Mouse (Mus musculus) ovary, postnatal 36 days (tissue): ENCODE results near the gene Scarb1.

Source experiments
- DNase-seq: peaks from one replicate; pipeline ENCODE4 v3.0.0; 2022; ENCODE audit warnings: low spot score, mixed read lengths

Scarb1 gene

DNA sequence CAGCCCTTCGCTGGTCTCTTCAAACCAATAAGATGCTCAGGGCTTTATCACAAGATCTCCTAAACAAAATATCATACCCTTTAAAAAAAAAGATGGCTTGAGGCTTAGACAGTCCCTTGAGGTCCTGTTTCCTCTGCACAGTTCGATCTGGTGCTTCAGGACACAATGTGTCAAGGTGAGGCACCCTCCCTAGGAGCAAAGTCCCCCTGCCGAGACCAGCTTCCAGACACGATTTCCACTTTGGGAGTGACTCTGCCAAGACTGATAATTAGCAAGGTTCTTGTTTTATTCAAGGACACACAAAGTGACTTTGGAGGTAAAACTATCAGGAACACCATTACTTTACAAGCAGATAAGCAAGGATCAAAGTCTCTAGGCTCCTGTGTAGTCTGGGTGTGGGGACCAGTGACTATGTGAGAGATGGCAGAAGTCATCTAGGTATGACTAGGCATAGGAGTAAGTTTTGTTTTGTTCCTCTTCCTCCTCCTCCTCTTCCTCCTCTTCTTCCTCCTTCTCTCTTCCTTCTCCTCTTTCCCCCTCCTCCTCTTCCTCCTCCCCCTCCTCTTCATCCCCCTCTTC, 24.0 kb upstream of the Scarb1 start:
- no peak for DNase-seq

DNA sequence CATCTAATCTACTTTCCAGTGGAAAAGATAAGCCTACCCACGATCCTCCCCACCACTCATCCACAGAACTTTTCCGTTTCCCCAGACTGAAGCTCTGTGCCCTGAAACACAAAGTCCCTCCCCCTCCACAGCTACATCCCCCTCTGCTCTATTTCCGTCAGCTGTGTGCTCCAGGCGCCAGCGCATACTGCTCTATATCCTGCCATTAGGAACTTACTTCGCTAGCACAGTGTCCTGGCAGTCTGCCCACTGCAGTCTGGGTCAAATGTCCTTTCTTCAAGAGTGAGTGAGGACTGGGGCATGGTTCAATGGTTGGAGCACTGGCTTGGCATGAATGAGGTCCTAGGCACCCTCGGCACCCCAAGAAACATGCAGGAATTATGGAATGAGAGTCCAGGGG, 23.0 kb upstream of the Scarb1 start:
- DNase-seq = peak; percentile 33

DNA sequence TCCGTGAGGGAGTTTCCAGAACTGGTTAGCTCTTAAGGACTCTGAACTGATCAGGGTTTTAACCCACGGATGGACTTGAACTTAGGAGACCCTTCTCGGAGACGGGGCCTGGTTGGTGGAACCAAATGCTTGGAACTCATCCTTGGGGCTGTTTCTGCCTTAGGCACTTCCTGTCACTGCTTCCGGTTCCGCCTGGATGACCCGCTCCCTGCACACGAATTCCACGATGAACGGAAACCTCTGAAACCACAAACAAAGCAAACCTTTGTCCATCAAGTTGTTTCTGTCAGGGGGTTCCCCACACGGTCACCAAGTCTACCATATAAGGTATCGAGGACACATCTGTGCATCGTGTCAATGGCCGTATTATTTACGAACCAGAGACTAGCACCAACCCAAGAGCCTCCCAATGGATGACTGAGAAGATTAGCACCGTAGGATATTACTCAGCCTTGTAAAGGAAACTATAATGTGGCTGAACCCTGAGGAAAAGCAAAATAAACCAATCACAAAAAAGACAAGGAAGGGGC, 20.2 kb upstream of the Scarb1 start:
- no peak for DNase-seq

DNA sequence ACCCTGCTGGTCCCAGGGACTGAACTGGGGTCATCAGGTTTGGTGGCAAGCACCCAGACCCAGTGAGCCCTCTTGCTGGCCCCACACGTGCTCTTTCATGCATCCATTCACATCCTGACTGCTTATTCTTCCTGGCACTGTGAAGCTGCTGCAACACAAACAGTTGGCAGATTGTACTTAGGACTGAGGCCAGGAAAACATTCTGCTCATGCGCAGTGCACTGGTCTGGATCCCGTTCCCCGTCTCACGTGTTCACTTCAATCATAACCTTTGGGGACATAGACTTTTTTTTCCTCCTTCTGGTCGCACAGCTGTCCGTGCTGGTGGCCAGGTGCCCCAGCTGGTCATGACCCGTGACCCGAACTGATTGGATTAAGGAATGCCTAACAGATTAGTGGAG, 19.7 kb upstream of the Scarb1 start:
- no peak for DNase-seq

DNA sequence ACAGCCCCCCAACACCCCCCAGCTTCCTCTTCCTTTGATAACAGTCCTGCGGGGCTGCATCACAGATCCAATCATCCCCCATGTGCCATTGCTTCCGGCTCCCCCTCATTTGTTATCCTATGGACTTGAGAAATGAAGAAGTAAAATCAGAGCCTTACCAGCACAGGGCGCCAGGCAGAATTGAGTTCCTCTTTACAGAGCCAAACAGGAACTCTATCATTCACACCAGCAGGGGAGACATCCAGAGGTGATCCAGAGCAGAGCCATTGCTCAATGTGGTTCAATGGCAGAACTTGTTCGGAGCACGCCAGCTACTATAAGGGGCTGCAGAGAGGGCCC, 17.3 kb upstream of the Scarb1 start:
- DNase-seq = no peak

DNA sequence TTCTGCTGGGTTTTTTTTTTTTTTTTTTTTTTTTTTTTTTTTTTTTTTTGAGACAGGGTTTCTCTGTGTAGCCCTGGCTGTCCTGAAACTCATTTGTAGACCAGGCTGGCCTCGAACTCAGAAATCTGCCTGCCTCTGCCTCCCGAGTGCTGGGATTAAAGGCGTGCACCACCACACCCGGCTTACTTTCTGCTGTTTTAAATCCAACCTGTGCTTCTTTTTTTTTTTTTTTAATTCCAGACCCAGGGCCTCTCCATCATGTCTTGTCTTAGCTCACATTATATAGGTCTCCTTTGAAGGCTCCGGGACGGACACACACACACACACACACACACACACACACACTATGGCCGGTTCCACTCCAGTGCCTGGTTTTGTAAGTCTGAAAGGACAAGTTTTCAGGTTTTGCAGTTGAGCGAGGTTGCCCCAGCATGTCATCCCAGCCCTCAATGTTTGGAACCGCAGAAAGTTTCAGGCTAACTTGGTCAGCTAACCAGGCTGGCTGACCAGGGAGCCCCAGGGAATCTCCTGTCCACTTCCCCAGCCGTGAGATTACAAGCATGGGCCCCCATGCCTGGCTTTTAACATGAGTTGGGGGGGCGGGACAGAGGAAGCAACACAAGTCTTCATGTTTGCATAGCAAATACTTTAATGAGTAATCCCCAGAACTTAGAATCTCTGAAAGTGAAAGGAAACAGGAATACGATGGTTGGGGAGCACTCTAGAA, 16.8 kb upstream of the Scarb1 start:
- no peak for DNase-seq

DNA sequence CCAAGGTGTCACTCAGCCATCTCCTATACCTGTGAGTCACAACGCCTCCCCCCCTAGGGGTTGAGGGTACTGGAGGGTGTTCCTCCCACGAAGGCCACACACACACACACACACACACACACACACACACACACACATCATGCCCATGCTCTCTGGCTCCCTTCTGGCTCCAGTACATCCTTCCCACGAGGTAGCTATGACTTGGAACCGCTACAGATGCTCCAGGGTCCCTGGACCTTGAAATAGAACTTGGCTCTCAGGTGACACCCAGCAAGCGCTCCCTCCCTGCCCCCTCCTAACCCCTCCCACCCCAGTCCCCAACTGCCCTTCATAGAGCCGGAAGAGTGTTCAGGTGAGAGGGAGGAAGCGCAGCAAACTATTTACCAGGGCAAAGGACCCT, 14.8 kb upstream of the Scarb1 start:
- no peak for DNase-seq

DNA sequence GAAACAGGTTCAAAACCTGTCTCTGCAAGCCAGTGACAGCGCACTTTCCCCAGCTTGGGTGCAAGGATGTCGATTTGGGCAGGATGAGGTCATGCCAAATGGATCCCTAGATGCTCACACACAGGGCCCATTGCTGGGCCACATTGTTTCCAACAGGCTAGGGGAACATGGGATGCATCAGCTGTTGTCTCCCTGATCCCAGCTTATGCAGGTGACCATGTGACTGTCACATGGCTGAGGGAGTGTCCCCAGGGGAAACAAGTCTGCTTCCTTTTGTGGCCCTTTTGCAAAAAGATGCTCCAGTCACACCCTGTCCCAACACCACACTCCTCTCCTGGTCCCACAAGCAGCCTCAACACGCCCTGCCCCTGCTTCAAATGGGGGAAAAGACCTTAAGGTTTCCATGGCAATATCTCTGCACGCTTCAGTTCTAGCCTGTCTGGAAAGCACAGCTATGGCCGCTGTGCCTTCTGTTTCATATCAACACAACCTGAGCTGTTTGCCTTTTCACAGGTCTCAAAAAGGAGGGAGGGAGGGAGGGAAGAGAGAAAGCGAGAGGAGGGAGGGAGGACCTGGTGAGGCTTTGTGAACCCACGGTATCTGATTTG, 14.1 kb upstream of the Scarb1 start:
- no peak for DNase-seq

DNA sequence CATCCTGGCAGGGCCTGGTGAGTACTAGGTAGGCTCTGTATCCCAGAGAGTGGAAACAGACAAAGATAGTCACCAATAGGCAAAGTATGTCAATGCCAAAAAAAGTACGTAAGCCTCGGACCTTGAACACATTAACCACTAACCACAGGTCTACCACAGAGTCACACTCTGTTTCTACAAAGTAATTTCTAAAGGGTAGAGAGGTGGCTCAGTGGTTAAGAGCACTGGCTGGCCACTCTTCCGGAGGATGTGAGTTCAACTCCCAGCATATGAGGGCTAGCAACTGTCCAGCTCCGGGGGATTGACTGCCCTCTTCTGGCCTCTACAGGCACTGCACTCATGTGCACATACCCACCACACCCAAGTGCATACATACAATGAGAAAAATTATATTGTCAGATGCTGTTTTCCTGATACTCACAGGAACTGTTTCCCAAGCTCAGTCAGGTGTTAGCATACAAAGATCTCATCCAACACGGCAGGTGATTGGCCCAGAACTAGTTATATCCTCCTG, 11.9 kb upstream of the Scarb1 start:
- DNase-seq = no peak

DNA sequence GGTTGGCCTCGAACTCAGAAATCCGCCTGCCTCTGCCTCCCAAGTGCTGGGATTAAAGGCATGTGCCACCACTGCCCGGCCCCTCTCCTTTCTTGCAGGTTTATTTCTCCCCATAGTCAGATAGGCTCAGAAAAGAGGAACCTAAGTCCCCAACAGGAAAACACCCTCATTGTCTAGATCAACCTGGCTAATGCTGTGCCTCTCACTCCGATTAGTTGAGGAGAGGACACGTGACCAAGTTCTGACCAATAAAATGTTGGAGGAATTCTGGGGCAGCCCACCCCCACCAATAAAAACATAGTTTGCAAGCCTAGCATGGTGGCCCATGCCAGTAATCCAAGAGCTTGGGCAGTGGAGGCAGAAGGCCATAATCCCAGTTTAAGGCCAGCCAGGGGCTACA, 11.0 kb upstream of the Scarb1 start:
- DNase-seq = no peak

DNA sequence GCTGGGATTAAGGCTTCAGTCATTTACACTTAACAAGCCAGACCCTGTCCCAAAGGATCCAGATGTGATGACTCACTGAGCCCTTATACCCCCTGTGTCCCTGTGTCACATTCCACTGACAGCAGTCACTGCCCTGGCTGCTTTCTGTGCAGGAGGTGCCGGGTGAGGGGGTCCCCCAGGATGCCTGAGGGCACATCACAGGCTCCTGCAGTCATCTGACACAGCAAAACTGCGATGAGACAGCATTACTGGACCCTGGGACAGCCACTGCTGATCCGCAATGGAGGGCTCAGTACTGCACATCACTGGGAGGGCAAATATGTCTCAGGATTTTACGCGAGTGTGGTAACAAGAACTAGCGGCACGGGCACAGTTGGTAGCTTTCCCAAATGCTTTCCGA, 10.2 kb upstream of the Scarb1 start:
- DNase-seq = no peak

DNA sequence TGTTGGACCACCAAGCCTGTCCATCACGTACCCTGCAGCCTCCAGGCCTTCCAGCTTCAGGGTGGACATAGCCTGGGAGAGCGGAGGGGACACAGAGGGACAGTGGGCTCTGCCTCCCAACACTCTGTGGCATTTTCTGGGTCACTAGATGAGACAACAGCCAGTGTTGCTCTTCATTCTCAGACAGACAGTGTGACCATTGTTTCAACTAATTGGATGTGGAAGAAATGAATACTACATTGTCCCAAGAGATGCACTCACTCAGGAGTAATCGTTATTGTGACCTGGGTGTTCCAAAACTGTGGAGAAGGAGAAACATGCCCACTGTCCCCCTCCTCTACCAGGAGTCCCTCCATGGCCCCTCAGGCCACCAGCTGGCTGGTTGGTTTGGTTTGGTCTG, 8.5 kb upstream of the Scarb1 start:
- DNase-seq = no peak

DNA sequence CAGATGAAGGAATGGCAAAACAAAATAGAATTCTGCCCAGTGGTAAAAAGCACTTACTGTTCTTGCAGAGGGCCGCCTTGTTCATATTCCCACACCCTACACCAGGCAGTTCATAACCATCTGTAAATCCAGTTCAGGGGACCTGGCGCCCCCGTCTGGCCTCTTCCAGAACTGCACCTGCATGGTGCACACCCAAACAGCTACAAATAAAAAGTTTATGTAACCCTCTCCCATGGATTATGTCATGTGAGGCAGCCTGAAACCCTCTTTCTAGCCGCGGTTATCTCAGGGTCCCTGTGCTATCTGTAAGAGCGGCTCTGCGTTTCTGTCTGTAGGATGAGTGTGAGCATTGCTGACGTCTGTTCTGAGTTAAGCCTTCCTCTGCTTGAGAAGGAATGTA, 7.6 kb upstream of the Scarb1 start:
- peak; percentile 60 for DNase-seq

DNA sequence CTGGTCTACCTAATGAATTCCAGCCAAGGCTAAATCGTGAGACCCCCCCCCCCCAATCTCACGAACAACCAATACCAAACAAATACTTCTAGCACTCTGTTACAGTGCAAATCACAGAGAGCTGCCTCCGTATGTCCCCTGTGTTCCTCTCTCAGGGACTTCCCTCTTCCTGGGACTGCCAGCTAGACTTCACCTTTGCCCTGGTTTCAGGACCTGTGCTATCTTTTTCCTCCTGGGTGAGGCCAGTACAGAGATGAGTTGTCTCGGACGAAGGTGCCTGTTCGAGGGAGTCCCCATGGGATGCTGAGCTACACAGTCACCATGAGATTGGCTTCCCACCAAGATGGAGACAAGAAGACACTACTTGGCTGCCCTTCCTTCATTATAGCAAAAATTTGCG, 7.2 kb upstream of the Scarb1 start:
- DNase-seq = no peak

DNA sequence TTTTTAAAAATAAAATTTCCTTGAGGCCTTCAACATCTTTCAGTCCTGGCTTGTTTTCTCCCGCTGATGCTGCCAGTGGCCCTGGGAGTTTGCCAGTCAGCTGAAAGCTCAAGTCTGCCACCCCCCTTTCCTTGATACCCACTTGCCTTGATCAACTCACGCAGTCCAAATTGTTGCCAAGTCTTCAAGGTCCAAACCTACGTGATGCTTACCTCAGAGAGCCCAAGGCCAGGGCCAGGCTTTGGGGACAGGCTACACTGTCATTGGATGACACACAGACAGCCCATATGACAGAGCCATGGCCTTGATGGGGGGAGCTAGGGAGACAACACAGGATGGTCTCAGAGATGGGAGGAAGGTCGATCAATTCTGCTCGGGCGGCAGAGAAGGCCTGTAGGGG, 3.4 kb upstream of the Scarb1 start:
- peak; percentile 35 for DNase-seq

DNA sequence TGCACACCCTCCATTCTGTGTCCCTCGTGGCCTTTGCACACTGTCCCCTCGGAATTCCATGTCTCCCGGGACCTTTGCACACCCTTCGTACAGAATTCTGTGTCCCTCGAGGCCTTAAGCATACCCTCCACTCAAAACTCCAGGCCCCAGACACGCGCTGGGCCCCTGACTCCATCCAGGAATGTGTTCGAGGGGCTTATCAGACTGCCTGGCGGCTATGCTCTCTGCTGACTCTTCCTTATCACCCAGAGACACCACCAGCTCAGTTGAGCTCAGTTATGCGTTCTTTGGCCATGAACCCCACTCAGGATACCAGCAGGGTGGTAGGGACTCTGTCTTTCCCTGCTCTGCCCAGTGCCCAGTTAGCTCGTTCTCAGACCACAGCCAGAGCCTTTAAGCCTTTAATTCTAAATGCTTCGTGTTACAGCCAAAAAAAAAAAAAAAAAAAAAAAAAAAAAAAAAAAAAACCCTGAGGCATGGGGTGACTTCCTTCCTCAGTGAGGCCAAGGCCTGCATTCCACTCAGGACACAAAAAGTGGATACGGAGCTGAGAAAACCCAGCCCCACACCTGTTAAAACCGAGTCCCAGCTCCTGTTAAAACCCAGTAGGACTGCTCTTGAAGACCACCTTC, 681 bp upstream of the Scarb1 start:
- no peak for DNase-seq

DNA sequence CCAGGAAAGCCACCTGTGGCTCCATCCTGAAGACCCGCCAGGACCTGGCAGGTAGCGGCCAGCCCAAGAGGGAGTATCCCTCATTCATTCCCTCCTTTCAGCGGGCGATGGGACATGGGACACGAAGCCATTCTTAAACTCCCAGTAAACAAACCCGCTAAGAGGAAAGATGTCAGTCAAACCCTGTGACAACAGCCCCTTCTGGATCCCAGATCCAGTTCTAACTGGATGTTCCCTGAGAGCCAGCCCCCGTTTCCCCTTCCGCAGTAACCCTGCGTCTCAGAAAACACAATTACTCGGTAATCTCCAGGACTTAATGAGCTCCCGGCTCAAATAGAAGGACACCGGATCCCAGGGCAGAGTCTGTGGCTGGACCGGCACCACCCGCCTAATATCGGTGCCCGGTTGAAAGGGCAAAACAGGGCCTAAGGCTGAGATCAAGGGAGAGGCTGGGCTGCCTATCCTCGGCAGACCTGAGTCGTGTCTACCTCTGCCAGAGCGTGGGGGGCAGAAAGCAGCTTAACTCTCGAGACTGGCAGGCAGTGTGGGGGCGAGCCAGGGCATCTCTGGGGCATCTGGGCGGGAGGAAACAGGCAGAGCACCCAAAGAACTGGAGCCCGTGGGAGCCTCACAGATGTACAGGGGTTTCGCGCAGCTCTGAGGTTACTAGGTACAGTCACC, 903 bp downstream of the Scarb1 start:
- peak; percentile 31 for DNase-seq

DNA sequence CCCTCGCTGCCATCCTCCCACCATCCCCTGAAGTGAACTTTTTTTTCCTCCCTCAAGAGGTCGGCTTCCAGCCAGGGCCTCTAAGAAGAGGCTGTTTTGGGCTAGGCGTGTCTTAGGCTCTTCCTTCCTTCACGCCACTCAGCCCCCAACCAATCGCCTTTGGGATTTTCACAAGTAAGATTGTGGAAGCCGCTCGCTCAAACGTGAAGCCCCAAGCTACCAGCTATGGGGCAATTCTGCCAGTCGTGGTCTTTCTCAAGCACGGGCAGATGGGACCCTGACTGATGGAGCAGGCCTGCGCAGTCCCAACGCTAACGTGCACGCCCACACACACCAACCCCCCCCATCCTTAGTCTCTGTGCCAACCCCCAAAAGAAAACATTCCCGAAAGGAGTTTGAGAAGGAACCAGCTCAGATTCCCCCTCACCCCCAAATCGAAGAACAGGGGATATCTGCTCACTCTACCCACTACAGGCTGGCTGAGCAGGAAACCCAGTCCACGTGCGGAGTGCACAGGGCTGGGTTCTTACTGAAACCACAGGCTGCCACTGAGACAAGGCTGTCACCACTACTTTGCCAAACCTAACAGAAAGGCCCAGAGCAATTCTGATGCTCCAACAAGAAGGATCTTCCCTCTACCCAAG, 1.7 kb downstream of the Scarb1 start:
- DNase-seq = peak; percentile 52

DNA sequence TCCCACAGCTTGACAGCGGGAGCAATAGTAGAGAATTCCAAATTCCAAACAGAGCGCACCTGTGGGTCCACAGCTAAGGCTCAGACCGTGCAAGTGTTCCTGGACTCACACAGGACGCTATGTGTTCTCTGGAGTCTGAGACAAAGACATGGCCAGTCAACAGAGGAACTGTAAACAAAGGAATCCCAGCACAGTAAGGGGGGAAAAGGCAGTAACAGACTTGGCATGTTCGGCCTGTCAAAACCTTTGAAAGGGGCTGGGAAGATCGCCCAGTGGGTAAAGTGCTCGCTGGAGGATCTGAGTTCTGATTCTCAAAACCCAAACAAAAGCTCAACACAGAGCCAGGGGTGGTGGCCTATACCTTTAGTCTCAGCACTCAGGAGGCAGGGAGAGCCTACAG, 3.4 kb downstream of the Scarb1 start:
- no peak for DNase-seq

DNA sequence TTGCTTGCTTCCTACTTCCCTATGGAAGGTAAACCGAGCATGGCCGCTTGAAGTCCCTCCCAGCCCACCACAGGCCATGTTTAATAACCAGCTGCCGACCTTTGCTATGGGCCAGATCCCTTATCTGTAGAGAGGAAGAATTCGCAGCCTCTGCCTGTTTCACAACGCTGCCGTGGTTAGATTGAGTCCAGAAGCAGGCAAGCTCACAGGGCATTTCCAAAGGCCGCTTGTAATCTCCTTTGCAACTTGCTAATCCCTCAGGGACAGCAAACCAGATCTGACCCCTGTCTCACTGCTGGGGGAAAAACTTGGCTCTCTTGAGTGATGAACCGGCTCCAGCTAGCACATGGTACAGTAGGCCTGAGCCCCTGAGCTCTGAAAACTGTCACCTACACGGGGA, 3.9 kb downstream of the Scarb1 start:
- no peak for DNase-seq

DNA sequence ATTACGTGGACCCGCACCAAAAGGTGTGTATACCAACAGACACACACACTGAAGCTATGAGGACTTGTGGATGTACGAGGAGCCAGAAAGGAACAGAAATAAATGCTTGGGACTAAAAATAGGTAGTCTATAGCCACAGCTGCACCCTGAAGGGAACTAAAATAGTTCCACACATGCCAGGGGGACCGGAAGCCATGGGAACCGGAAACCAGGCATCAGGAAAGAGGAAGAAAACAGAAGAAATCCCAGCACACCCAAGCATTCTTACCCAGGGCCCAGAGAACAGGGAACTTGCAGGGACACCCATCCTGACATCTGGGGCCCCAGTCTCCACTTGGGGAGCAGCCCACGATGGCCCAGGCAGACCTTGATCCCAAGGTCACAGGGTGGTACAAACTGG, 7.9 kb downstream of the Scarb1 start:
- no peak for DNase-seq

DNA sequence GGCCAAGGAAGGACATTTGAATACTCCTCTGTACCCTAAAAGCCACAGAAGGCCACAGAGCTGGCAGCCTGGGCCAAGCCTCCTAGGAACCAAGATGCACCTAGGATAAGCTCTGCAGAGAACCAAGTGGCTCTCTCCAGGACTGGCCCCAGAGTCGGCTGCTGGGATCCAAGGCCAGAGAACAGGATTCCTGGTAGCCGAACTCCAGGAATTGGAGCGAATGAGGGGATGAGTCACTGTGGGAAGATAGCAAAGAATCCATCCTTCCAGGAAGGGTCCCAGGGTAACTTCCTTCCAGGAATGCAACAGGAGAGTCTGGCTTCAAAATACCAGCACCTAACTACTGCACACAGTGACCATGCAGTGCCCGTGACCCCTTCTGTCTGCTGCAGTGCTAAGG, 8.6 kb downstream of the Scarb1 start:
- DNase-seq = no peak
